Mouse (Mus musculus): ENCODE measurements around the gene Gm17087.
A peak's percentile ranks its signal among the peaks of the same experiment; 100 is the strongest.

Gene Gm17087

DNA sequence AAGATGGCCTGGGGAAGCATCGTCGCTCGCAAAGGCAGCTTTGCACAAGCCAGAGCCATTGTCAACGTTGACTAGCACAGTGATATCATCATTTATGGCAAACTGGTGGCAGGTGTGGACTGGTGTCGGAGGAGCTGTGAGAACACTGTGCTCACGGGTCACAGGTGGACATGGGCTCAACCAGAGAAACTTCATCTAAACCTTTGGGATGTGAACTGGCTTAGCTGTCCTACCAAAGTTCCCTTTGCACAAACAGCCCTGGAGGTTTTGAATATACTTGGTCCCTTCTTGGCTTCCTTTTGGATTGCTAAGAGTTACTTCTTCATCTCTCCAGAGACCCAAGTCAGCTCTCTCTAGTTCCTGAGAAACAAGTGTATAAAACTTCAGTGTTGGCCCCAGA, at the start of gene Gm17087:
Gene Gm17087, minus strand, starts transcription at position 101 of the 400 bp plus-strand sequence.
- DNase-seq = no peak

DNA sequence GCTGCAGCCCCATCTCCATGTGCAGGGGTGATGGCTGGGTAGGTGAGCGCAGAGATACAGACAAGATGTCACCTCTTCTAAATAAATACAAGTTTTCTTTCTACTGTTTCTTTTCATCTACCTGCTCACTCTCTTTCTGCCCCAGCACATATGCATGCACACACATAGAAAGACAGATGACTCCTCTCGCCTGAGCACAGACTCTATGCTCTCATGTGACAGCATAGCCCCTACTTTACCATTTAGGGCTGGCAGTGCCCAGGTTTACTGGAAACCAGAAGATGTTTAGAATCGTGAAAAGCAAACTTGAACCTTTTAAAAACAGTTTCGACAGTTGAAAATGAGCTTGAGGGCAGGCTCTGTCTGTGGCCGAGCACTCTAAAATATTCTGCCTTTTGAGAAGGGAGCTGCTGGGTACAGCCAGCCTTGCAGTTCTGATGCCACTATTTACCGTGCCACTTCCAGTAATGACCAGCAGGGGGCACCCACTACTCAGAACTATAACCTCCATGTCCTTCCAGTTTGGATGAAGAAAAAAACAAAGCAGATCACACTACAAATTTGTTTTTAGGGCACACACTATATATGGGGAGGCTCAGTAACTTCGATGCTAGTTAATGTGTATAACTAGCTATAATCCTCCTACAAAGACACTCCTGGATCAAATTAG, 47.3 kb upstream of the Gm17087 start:
- peak; percentile 89 for DNase-seq

DNA sequence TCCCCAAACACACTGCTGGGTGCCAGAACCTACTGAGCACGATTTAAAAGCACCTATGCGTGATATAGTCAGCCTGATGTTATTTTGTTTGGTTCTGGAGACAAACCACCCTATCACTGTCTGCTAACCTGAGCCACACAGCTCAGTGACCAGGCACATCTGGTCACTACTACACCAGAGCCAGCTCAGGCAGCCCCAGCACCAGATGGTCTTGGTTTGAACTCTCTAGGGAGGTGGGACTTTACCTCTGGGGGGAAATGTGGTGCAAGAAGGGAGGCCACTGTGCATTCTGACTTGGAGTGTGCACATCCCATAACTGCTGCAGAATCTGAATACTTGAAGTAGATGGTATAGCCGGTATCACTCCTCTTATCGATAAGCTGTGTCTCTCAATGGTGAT, 45.2 kb upstream of the Gm17087 start:
- no peak for DNase-seq

DNA sequence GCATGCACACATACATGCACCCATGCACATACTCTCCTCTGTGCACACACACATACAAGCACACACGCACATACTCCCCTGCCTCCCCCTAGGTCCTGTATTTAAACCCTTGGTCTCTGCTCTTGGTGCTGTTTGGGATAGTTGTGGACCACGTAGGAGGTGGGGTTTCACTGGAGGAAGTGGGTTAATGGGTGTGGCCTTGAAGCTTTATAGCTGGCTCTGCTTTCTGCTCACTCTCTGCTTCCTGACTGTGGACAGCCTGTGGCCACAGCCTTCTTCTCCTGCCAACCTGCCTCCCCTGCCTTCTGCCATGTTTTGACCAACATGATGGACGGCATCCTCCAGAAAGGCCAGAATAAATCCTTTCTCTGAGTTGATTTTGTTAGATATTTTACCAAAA, 39.9 kb upstream of the Gm17087 start:
- DNase-seq = no peak

DNA sequence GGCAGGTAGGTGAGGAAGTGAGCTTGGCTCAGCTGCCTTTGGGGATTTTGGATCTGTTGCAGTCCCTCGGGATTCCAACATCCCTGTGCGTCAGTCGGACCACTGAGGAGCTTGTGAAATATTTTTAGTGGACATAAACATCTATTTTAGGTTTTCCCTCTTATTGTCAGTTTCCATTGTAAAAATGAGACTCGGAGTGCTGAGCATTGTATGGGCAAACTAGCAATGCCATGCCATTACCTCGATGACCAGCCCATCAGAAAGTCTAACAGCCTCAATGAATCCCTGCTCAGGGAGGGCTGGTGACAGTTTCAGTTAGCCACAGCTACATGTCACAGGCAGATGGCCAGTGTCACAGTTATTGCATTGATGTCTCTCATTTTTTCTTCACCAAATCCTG, 39.2 kb upstream of the Gm17087 start:
- no peak for DNase-seq

DNA sequence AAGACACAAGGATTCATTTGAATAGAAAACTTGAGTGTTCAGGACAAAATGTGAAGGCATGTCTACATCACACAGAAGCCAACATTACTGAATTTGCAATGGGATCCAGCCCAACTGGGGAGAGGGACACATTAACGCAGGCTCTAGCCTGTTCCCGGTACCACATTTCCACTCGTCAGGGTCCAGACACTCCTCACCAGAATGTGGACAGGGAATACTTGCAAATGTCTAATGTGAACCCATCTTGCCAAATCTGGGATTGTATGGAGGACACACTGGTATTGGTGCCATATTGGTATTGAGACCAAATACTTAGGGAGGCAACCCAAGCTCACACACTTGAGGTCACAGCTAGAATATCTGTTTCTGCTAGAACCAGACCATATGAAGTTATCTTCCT, 36.2 kb upstream of the Gm17087 start:
- DNase-seq = no peak

DNA sequence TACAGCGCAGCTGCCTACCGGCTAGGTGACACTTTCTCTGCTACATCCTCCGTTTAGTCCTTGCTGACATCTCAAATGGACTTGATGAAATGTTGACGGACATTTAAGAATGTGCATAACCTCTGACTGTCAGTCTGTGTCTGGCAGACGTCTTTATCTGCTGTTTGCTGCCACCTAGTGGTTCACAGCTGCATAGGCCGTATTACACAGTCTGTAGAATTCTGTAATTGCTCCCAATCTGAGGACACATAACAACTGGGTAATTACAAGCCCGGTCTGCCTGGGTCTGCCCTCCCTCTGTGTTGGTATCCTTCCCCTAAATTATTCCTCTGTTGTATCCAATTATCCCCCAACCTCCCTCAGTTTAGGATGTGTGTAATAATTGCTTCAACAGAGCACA, 31.0 kb upstream of the Gm17087 start:
- DNase-seq = peak; percentile 76 to 80

DNA sequence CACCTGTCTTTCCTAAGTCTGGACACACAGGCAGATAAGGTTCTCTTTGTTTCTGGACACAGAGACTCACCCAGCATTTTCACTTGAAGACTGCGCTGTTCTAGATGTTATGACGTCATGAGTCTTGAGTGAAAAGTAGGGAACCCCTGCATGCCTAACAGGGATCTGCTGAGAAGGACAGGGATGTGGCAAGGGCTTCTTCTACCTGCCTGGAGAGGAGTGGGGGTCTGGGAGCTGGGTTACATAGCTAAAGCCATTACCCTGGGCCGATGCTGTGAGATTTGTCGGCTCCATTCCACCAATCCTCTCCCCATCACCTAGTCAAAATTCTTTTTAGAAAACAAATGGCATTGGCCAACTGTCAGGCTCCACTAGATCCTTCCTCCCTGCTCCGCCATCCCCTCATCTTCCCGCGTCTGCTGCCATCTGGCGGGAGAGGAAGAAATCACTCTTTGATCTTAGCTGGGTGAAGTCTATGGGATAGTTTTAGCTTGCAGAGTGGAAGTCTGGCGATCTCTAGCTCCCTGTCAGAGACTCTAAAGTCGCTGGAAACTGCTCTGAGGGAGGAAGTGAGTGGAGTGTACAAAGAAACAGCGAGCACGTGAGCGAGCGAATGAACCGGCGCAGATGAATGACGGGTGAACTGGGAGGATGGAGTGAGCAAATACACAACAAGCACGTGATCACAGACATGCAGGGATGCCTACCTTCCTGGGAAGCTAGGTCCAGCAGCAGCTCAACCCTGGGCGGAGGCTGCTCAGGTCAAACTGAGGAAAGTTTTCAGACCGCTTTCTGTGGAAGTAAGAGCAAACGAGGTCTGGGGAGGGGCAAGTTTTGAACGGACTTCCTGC, 25.9 kb upstream of the Gm17087 start:
- DNase-seq = peak; percentile 86

DNA sequence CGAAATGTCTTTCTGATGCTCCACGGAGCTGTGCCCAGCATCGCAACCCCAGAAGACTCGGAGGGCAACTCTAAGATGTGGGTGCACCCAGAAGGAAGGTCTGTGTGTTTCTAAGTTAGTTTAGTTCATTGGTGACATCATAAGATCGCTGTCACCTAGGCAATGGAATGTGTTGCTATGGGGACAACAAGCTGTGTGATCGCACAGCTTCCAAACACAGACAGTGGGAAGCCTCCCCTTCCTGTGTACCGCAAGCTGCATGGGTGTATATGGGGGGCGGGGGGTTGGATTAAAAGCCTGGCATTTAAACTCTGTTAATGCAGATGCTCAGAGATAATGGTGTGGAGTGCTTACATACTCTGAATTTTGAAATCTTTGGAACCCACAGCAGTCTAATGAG, 14.8 kb upstream of the Gm17087 start:
- DNase-seq = no peak

DNA sequence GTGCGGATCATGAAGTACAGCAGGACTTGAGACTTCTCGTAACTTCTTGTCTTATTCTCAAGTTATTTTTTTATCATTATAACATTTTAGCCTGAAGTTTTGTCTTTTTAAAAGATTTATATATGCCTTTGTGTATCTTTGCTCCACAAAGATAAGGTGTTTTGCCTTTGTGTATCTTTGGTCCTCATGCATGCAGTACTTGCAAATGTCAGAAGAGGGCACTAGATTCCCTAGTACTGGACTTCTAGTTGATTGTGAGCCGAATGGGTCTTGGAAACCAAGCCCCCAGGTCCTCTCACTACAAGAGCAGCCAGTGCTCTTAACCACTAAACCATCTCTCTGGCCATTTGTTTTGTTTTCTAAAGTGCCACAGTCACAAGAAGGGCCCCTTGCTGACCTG, 13.6 kb upstream of the Gm17087 start:
- peak in 1 of 2 experiments; percentile 14 for DNase-seq

DNA sequence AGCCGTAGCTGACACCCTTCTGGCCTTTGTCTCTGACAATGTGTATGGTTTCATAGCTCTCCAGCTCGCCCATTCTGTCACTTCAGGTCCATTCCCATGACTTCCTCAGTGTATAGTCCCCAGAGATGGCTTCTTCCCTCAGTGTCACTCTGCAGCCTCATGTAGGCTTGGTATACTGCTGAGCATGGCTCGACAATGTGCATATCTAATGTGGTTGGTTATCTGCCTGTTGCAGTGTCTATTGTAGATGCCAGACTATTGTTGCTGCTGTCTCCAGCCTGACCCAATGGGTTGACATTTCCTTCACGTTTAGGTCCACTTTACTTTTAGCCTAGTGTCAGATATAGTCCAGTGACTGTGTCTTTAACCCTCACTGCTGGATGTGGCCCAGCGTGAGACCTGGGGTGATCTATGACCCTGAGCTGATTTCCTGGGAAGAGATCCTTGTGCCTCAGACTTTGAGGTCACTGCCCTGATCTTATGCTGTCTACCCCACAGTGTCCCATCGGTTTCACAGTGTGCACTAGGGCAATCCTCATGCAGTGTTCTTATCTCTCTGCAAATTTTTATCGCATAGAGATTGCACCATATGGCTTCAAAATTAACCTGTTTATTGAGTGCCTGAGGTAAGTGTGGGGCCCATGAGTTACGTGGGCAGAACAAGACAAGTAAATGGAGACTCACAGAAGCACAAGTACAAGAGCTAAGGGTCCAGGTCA, 7.0 kb upstream of the Gm17087 start:
- no peak for DNase-seq

DNA sequence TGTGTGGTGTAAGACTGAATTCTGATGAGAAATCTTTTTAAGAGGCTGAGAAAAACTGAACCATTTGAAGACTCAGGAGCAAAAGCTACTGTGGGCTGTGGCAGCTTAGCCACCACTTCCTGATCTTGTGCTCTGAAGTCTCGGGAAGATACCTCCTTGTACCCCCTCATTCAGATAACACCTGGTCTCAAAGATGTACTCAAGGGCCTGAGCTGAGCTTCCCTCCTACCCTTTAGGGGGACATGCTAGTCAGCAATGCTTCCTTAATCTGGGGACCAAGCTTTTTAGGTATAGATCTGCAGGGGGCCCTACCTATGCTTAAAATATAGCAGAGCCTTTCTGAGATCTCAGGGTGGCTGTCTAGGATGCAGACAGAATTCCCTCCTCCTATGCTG, 3.9 kb downstream of the Gm17087 start:
- DNase-seq = no peak

DNA sequence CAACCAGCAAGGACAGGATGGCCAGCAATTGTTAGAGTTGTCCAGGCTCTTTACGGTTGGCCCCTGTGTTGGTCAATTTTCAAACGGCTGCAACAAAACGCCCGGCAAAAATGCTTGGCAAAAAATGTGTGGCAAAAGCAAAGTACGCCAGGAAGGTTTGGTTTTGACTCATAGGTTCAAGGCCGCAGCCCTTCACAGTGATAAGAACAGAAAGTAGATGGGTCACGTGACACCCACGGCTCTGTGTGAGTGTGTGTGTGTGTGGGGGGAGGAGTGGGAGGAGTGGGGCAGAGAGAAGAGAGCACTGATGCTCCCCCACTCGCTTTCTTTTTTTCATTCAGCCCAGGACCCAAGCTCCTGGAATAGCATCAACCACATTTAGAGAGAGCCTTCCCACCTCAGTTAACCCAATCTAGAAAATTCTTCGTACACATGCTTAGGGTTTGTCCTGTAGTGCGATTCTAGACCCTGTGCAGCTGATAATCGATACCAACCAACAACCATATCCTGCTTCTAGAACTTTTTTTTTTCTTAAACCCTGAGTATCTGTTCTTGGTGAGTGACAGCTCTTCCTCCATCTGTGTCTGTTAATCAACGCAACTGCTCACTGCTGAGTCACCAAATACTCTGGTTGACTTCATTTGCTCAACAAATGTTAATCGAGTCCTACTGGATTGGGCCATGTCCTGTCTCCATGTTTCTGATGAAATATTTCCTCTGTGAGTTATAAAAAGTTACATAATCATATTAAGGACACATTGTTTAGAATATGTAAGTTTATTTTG, 4.5 kb downstream of the Gm17087 start:
- no peak for DNase-seq

DNA sequence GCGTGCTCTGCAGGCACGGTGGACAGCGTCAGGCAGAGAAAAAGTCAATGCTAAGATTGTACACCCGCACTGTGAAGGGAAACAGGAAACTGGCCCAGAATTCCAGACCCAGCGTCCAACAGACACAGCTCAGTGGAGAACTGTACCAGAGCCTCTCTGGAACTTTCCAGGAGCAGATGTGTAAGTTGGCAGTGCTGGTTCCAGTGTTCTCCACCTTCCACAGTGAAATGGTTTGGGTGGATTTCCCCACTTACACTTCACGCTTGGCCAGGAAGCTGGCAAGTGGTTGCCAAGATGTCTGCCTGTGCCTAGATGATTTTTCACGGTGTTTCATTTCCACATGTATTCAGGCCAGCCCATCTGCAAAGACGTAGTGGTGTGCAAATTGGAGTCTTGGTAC, 8.8 kb downstream of the Gm17087 start:
- DNase-seq = no peak

DNA sequence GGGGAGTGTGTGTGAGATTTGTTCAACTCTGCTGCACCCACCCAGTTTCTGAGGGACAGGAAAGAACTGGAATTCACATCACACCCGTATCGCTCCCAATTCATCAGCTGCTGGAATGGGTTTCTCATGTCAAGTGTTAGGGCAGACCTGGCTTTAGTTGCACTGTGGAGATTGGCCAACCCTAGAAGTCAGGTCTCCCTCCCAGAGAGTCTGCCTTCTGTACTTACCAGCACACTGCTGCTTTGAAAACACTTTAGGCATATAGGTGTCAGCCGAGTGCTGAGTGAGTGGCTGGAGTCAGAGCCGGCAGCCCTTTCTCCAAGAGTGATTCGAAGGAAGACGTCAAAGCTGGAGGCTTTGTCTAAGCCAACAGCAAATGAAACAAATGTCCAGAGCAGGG, 10.5 kb downstream of the Gm17087 start:
- DNase-seq = no peak

DNA sequence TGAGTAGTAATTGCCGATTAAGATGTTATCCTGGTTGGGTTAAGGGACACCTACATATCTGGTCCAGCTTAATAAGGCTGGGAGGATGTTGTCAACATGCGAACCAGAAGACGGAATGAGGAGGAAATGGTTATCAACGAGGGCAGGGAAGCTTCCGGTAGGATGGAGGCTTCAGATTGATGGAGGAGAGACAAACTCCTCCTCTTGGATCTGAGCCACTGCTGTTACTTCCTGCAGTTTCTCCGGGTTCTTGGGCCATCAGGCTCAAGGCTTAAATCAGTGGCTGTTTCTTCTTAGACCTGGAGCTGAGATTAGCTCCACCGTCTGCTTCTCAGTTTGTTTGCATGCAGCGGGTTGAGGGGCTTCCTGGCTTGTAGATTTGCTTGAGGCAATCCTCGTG, 11.0 kb downstream of the Gm17087 start:
- no peak for DNase-seq

DNA sequence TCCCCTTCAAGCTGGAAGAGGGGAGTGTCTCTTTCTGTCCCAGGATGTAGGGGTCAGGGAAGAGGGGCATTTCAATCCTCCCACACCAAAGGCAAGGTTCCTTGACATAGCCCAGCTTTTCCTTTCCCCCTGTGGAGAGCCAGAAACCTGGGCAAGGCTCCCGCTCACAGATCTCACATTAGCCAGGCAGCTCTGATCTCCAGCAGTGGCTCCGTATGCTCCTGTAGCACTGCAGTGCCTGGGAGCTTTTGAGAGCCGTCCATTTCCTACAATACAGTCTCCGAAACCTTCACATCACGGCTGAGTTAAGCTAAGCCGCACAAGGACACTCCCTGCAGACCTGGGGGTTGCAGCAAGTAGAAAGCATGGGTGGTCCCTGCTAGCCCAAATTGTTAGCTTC, 12.5 kb downstream of the Gm17087 start:
- DNase-seq = no peak

DNA sequence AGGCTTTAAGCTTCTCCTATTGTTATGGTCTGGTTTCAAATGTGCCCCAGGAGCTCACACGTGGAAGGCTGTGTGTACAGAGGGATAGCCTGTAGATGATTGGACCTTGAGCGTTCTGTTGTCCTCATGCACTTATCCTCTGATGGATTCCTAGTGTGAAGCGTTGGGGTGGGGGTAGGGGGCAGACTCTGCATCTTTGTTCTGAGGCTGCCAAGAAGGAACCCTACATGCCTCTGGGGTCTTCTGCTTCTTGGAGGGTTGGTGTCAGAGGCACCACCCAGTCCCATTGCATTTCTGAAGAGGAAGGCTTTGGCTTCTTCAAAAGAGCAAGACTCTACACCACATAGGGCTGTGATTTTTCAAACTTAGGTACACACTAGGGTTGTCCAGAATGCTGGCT, 13.1 kb downstream of the Gm17087 start:
- DNase-seq = no peak

DNA sequence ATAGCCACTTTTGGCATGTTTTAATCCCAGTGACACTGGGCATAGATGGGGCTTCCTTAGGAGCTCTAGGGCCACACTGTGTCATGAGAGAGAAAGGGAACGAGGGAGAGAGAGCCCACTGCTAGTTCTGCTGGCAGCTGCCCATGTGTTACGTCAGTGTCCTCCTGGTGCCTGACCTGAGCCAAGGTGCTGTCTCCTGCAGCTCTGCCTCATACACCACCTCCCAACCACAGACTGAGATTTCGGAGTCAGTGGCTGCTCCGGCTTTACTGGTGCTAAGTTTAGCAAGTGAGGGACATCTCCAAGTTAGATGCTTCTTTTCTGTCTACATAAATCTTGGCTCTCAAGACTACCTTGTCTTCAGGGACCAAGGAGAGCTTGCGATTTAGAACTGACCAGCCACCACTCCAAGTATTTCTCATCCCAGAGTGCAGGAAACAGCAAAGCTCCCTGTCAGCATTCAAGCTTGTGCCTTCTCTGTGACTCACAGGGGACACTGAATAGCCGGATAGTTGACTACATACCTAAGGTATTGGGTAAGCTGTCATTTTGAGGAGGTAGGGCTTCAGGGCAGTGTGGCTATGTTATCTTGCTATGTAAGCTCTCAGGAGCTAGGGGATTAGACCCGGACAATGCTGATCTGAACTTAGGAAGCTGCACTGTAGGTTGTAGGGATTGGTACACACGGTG, 14.3 kb downstream of the Gm17087 start:
- no peak for DNase-seq

DNA sequence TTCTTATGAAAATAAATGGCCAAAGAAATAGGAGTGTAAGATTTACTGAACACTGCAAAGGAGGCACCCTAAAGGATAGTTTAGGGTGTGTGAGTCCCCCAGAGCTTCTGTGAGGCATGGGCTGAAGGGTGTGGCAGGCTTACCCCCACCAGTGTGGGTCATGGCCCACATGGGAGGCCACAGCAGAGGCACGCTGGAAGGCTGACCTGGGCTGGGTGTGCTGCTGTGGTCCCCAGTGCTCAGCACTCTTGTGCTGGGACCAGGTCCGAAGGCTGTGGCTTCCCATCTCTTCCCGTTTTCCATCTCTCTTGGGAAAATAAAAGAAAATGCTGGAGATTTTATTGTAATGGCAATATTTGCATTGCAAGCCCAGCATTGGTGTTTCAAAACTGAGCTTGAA, 15.1 kb downstream of the Gm17087 start:
- no peak for DNase-seq

DNA sequence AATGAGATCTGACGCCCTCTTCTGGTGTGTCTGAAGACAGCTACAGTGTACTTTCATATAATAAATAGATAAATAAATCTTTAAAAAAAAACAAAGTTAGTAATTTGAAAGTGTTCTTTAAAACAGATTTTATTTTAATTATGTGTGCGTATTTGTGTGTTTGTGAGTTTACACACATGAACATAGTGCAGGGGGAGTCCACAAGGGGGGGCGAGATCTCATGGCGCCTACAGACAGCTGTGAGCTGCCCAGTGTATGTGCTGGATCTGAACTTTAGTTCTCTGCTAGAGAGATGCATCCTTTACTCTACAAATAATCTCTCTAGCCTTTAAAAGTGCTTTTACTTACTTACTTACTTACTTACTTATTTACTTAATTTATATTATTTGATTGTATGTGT, 18.0 kb downstream of the Gm17087 start:
- peak in 1 of 2 experiments; percentile 13 for DNase-seq

DNA sequence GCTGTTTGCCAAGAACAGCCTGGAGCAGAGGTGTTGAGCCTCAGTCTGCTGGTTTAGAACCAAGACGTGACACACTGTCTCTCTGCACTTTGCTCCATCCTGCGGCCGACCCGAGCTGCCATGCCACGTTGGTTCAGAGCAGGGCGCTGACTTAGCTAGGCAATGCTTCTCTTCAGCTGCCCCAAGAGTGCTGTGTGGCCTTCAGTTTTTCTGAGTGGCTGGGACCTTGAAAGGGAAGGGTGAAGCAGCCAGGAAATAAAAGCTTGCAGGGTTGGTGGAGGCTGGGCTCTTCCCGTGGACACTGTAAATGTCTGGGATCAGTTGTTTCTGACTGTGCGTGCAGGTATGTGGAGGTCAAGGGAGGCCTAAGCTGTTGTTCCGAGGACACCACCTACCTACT, 20.4 kb downstream of the Gm17087 start:
- DNase-seq = no peak

Data from kidney, postnatal 4 days (tissue).